Mouse (Mus musculus) intestine, embryonic 14.5 days (tissue): ENCODE data around the gene Actl11. TPM values are rescaled to one million over a fixed set of nuclear protein-coding genes. Genes with fewer than 3 reads are reported as not detected.

ENCODE experiments used
- ATAC-seq: fragments of 200-750 bp; cut with Nextera tagmentation; replicated peaks from 2 replicates; pipeline ENCODE4 v1.8.0; 2017; ENCODE audit warnings: low read depth, moderate number of reproducible peaks, moderate TSS enrichment, moderate library complexity; ENCODE audit not compliant: low FRiP score, low TSS enrichment
- DNase-seq: peaks from one replicate; pipeline ENCODE4 v3.0.0-alpha.2; 2018; ENCODE audit warnings: low spot score
- H3K27ac ChIP-seq: fragments of 300-500 bp; sonication (generic); 2 replicates; pipeline ENCODE4 v1.5.1; 2014; ENCODE audit warnings: low read depth, mild to moderate bottlenecking, control low read depth
- H3K27me3 ChIP-seq: fragments of 300-500 bp; sonication (generic); replicated peaks from 2 replicates; pipeline ENCODE4 v1.6.1; 2014; ENCODE audit warnings: low read length, control low read depth; ENCODE audit not compliant: control insufficient read depth, insufficient read depth
- H3K36me3 ChIP-seq: fragments of 300-500 bp; sonication (generic); 2 replicates; pipeline ENCODE4 v1.6.1; 2014; ENCODE audit warnings: low read length, control low read depth; ENCODE audit not compliant: control insufficient read depth, insufficient read depth
- H3K4me1 ChIP-seq: fragments of 300-500 bp; sonication (generic); replicated peaks from 2 replicates; pipeline ENCODE4 v1.6.1; 2014; ENCODE audit warnings: low read length, control low read depth, mixed read lengths; ENCODE audit not compliant: control insufficient read depth, insufficient read depth
- H3K4me2 ChIP-seq: fragments of 300-500 bp; sonication (generic); 2 replicates; pipeline ENCODE4 v1.6.1; 2014; ENCODE audit warnings: low read length
- H3K4me3 ChIP-seq: fragments of 300-500 bp; sonication (generic); 2 replicates; pipeline ENCODE4 v1.5.1; 2014; ENCODE audit warnings: low read depth, low read length, control low read depth, mixed read lengths
- H3K9ac ChIP-seq: fragments of 300-500 bp; sonication (generic); 2 replicates; pipeline ENCODE4 v1.6.1; 2014; ENCODE audit warnings: mild to moderate bottlenecking, low read length
- H3K9me3 ChIP-seq: fragments of 300-500 bp; sonication (generic); 2 replicates; pipeline ENCODE4 v1.6.1; 2016; ENCODE audit warnings: low read length, control low read depth; ENCODE audit not compliant: control insufficient read depth
- WGBS: fragments of 180-500 bp; shearing (Covaris S2); extraction: QIAGEN DNeasy Blood & Tissue Kit; methylation state at CpG from one replicate; pipeline ENCODE4 v1.1.7; 2014; 5-methylcytosine and 5-hydroxymethylcytosine counted together
- polyA plus RNA-seq: library from polyadenylated mRNA; unstranded; fragments of >200 nt; fragmentation: Nextera tagmentation; extraction: Ambion mirVana; gene quantifications from 2 replicates; pipeline ENCODE4 v1.2.1, GENCODE M21; 2014

Actl11 gene
- polyA plus RNA-seq, 1 experiment from 2014 or later: not detected

GRCm38 (mm10) chr9:107960928-107961327 is 32.7 kb downstream of the Actl11 start:
- Histone ChIP-seq H3K9me3 (no peaks in the 10 kb centered on the region), H3K4me3 (no peak overlapping the region), H3K4me2 (no peak overlapping the region), H3K4me1 (no peaks in the 10 kb centered on the region), H3K27ac (no peak overlapping the region), H3K27me3 (no peaks in the 10 kb centered on the region), H3K9ac (no peak overlapping the region), H3K36me3 (peaks cover 65% of the 10 kb centered on the region)
- DNase-seq: no peak
- ATAC-seq: no peak
- WGBS: 80% methylated on average over 4 of the region's 4 CpGs

GRCm38 (mm10) chr9:107961351-107961762 is 33.1 kb downstream of the Actl11 start:
- no peak overlapping the region for H3K4me3 ChIP-seq
- H3K4me2 ChIP-seq: no peak overlapping the region
- H3K4me1 ChIP-seq: no peaks in the 10 kb centered on the region
- ATAC-seq (no peak), DNase-seq (no peak)
- H3K36me3 ChIP-seq: peaks cover 61% of the 10 kb centered on the region
- no peak overlapping the region for H3K9ac ChIP-seq
- WGBS: 89% methylated on average over 10 of the region's 10 CpGs
- H3K27me3 ChIP-seq: no peaks in the 10 kb centered on the region
- no peaks in the 10 kb centered on the region for H3K9me3 ChIP-seq
- no peak overlapping the region for H3K27ac ChIP-seq

- no peak overlapping the region for H3K9ac ChIP-seq
- H3K4me3 ChIP-seq: no peak overlapping the region
- DNase-seq: no peak
- H3K4me1 ChIP-seq: no peaks in the 10 kb centered on the region
- no peaks in the 10 kb centered on the region for H3K27me3 ChIP-seq
- no peaks in the 10 kb centered on the region for H3K9me3 ChIP-seq
- 0 out of 2 replicates have a peak, but pooled peaks have one; percentile 16 for ATAC-seq
- H3K27ac ChIP-seq: no peak overlapping the region
- H3K4me2 ChIP-seq: no peak overlapping the region
- 64% methylated on average over 5 of the region's 5 CpGs for WGBS
- peaks cover 56% of the 10 kb centered on the region for H3K36me3 ChIP-seq
Observed at GRCm38 (mm10) chr9:107961881-107962280, 33.6 kb downstream of the Actl11 start.

- DNase-seq (no peak), ATAC-seq (no peak)
- Histone ChIP-seq H3K9ac (no peak overlapping the region), H3K36me3 (peaks cover 48% of the 10 kb centered on the region), H3K9me3 (no peaks in the 10 kb centered on the region), H3K4me1 (no peaks in the 10 kb centered on the region), H3K27me3 (no peaks in the 10 kb centered on the region), H3K4me3 (no peak overlapping the region), H3K27ac (no peak overlapping the region), H3K4me2 (no peak overlapping the region)
- 92% methylated on average over 9 of the region's 9 CpGs for WGBS
Observed at GRCm38 (mm10) chr9:107962916-107963315, 34.6 kb downstream of the Actl11 start.

- peak; percentile 94 for DNase-seq
- Histone ChIP-seq H3K27ac (no peak overlapping the region), H3K27me3 (no peaks in the 10 kb centered on the region), H3K4me3 (no peak overlapping the region), H3K4me2 (no peak overlapping the region), H3K9ac (no peak overlapping the region), H3K9me3 (no peaks in the 10 kb centered on the region), H3K4me1 (no peaks in the 10 kb centered on the region), H3K36me3 (peaks cover 45% of the 10 kb centered on the region)
- WGBS: 24% methylated on average over 5 of the region's 5 CpGs
- peak; percentile 67; the same call in 1 of the 2 replicates for ATAC-seq
Observed at GRCm38 (mm10) chr9:107963700-107964099, 35.4 kb downstream of the Actl11 start.

GRCm38 (mm10) chr9:107964681-107965080 is 36.4 kb downstream of the Actl11 start:
- H3K36me3 ChIP-seq: peaks cover 46% of the 10 kb centered on the region
- no peak overlapping the region for H3K9ac ChIP-seq
- ATAC-seq: no peak
- WGBS: 93% methylated on average over 9 of the region's 9 CpGs
- H3K4me3 ChIP-seq: no peak overlapping the region
- H3K27me3 ChIP-seq: no peaks in the 10 kb centered on the region
- H3K4me1 ChIP-seq: no peaks in the 10 kb centered on the region
- H3K4me2 ChIP-seq: no peak overlapping the region
- no peak for DNase-seq
- H3K27ac ChIP-seq: no peak overlapping the region
- no peaks in the 10 kb centered on the region for H3K9me3 ChIP-seq

GRCm38 (mm10) chr9:107966676-107967075 is 38.4 kb downstream of the Actl11 start:
- no peaks in the 10 kb centered on the region for H3K9me3 ChIP-seq
- ATAC-seq: no peak
- DNase-seq: no peak
- no peak overlapping the region for H3K9ac ChIP-seq
- no peaks in the 10 kb centered on the region for H3K4me1 ChIP-seq
- H3K4me3 ChIP-seq: no peak overlapping the region
- H3K36me3 ChIP-seq: peaks cover 51% of the 10 kb centered on the region
- no peaks in the 10 kb centered on the region for H3K27me3 ChIP-seq
- no peak overlapping the region for H3K27ac ChIP-seq
- 88% methylated on average over 10 of the region's 10 CpGs for WGBS
- H3K4me2 ChIP-seq: no peak overlapping the region

- H3K9ac ChIP-seq: no peak overlapping the region
- no peak overlapping the region for H3K27ac ChIP-seq
- ATAC-seq: no peak
- WGBS: 84% methylated on average over 6 of the region's 6 CpGs
- no peak overlapping the region for H3K4me2 ChIP-seq
- H3K9me3 ChIP-seq: no peaks in the 10 kb centered on the region
- peaks cover 47% of the 10 kb centered on the region for H3K36me3 ChIP-seq
- no peaks in the 10 kb centered on the region for H3K4me1 ChIP-seq
- DNase-seq: no peak
- no peak overlapping the region for H3K4me3 ChIP-seq
- H3K27me3 ChIP-seq: no peaks in the 10 kb centered on the region
Observed at GRCm38 (mm10) chr9:107967437-107967836, 39.2 kb downstream of the Actl11 start.

- no peak overlapping the region for H3K27ac ChIP-seq
- peaks cover 39% of the 10 kb centered on the region for H3K36me3 ChIP-seq
- H3K4me2 ChIP-seq: no peak overlapping the region
- ATAC-seq (no peak), DNase-seq (no peak)
- no peaks in the 10 kb centered on the region for H3K27me3 ChIP-seq
- H3K4me1 ChIP-seq: no peaks in the 10 kb centered on the region
- 91% methylated on average over 7 of the region's 7 CpGs for WGBS
- H3K4me3 ChIP-seq: no peak overlapping the region
- H3K9me3 ChIP-seq: no peaks in the 10 kb centered on the region
- no peak overlapping the region for H3K9ac ChIP-seq
Observed at GRCm38 (mm10) chr9:107968531-107968930, 40.3 kb downstream of the Actl11 start.
